ENCODE assay signal across 8 mouse cellular contexts in the genomic region with DNA sequence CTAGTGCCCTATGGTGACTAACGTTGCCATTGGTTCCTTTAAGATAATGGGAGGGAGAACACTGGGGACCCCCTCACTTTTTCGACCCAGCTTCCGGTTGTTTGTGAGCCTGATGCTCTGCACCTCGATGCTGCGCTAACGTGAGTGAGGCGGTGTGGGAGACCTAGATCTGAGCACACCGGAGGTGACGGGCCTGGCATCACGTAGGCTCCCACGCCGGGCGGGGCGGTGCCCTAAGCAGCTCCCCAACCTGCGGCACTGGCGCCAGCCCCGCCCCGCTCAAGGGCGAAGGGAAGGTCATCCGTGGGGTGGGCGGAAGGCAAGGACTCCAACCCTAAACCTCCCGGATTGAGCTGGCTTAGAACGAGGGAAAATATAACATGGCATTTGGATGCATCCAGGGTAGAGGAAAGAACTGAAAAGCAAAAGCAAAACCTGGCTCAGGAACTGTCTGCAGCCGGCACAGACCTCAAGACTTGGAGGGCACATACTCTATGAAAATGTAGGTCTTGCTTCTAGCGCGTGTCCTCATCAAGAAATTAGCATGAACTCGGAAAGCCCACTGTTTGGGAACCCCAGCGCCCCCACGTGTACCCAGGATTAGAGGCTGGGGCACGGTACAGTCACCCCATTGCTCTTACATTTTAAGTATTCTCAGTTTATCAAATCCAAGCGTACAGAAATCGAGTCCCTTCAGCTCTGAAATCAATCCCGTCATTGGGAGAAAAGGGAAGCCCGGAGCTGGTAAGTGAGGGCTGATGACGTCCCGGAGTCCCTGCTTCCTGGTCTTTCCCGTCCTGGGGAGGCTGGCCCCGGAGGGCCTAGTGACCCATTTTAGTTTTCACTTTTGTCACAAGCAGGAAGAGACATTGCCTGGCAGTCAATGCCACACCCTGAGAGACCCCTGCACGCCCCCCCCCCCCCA. TPM values are rescaled to one million over a fixed set of nuclear protein-coding genes. Genes with fewer than 3 reads are reported as not detected.
DNase-seq lines count a peak whose midpoint lies in the region; ATAC-seq and TF ChIP-seq lines count a peak whose summit lies in the region.

No protein-coding gene starts in this region.

- no peak for DNase-seq in ES-E14 (ENCODE audit: low read depth, low spot score)
- DNase-seq in adrenal gland, postnatal 4 days (ENCODE audit: low spot score in 2 of 2): peak; percentile 18 to 19
- peak; percentile 71 for DNase-seq in heart, postnatal 4 days
- DNase-seq in layer of hippocampus, adult 8-10 months (ENCODE audit: low spot score in 2 of 2): peak; percentile 35 to 42
- peak; percentile 87 for DNase-seq in thymus, postnatal 25 days

- H3K4me3 ChIP-seq in ES-E14 (ENCODE audit: insufficient read depth in 1 of 2, low read depth in 1 of 2, low read length in 2 of 2, poor library complexity in 1 of 2, severe bottlenecking in 1 of 2): peak overlapping the region; percentile 74 to 87
- H3K4me3 ChIP-seq in embryonic facial prominence, embryonic 15.5 days (replicated peaks): peak overlapping the region; percentile 53
- H3K4me3 ChIP-seq in lung, embryonic 16.5 days (ENCODE audit: low read length): peak overlapping the region; percentile 65

- no peaks in the 10 kb centered on the region for H3K9me3 ChIP-seq in ES-E14 (ENCODE audit: control insufficient read depth, insufficient read depth, low read depth, low read length)
- no peaks in the 10 kb centered on the region for H3K9me3 ChIP-seq in embryonic facial prominence, embryonic 15.5 days (replicated peaks)
- no peaks in the 10 kb centered on the region for H3K9me3 ChIP-seq in lung, embryonic 16.5 days (ENCODE audit: control insufficient read depth, low read length)

- in situ Hi-C loops in ES-E14 (cut with MboI; ENCODE audit: low sequenced_read_pairs in 2 of 2, unreplicated experiment in 2 of 2): no loop called here

- H3K36me3 ChIP-seq in ES-E14 (ENCODE audit: control insufficient read depth, insufficient read depth, low read length, poor library complexity, severe bottlenecking): peaks cover 2% of the 10 kb centered on the region; the same call in 1 of the 2 replicates
- no peaks in the 10 kb centered on the region for H3K36me3 ChIP-seq in embryonic facial prominence, embryonic 15.5 days
- no peaks in the 10 kb centered on the region for H3K36me3 ChIP-seq in lung, embryonic 16.5 days (ENCODE audit: control insufficient read depth, insufficient read depth, low read length)

- peaks cover 3% of the 10 kb centered on the region; the same call in 1 of the 2 replicates for H3K27me3 ChIP-seq in embryonic facial prominence, embryonic 15.5 days
- no peaks in the 10 kb centered on the region; the same call in 1 of the 2 replicates for H3K27me3 ChIP-seq in lung, embryonic 16.5 days (ENCODE audit: control insufficient read depth, insufficient read depth, low read depth, low read length)

- WGBS in embryonic facial prominence, embryonic 15.5 days: 1% methylated on average over 39 of the region's 39 CpGs
- under 1% methylated on average over 39 of the region's 39 CpGs for WGBS in lung, embryonic 16.5 days

- peak overlapping the region; percentile 71 for H3K9ac ChIP-seq in ES-E14 (ENCODE audit: insufficient read depth, low read depth, low read length, poor library complexity, severe bottlenecking)
- peak overlapping the region; percentile 23 for H3K9ac ChIP-seq in embryonic facial prominence, embryonic 15.5 days
- peak overlapping the region; percentile 63 for H3K9ac ChIP-seq in lung, embryonic 16.5 days (ENCODE audit: low read length)

- H3K4me1 ChIP-seq in ES-E14 (ENCODE audit: control insufficient read depth in 2 of 2, insufficient read depth in 2 of 2, low read length in 2 of 2, poor library complexity in 1 of 2): peaks cover 0 to 5% of the 10 kb centered on the region in 2 experiments; a peak in 1 of 4 replicates
- peaks cover 11% of the 10 kb centered on the region for H3K4me1 ChIP-seq in embryonic facial prominence, embryonic 15.5 days
- H3K4me1 ChIP-seq in lung, embryonic 16.5 days (replicated peaks; ENCODE audit: control insufficient read depth, insufficient read depth, low read length): peaks cover 11% of the 10 kb centered on the region

- H3K4me2 ChIP-seq in embryonic facial prominence, embryonic 15.5 days (replicated peaks): peak overlapping the region; percentile 98
- peak overlapping the region; percentile 100 for H3K4me2 ChIP-seq in lung, embryonic 16.5 days (ENCODE audit: low read depth, low read length)

- peak overlapping the region; percentile 43; the same call in 1 of the 2 replicates for H3K27ac ChIP-seq in ES-E14 (ENCODE audit: insufficient read depth, low read depth, low read length, poor library complexity, severe bottlenecking)
- peak overlapping the region; percentile 29; the same call in 1 of the 2 replicates for H3K27ac ChIP-seq in embryonic facial prominence, embryonic 15.5 days (replicated peaks)
- H3K27ac ChIP-seq in lung, embryonic 16.5 days (ENCODE audit: low read length): no peak overlapping the region

- peak; percentile 27; the same call in 1 of the 2 replicates for ATAC-seq in embryonic facial prominence, embryonic 15.5 days (ENCODE audit: insufficient number of reproducible peaks, low FRiP score, low TSS enrichment, low read depth)
- ATAC-seq in lung, embryonic 16.5 days (ENCODE audit: low read depth): peak; percentile 58
- ATAC-seq in neutrophil, adult 5-6 weeks (ENCODE audit: extremely low read depth, insufficient number of reproducible peaks, low FRiP score, poor library complexity, severe bottlenecking): peak; percentile 73

TF ChIP-seq in ES-E14, 5 proteins besides CTCF, POLR2A, EP300 and RAD21:
- TF ChIP-seq HCFC1 (IDR thresholded peaks at IDR 0.05; ENCODE audit: borderline replicate concordance, insufficient read depth, low read length) (no peak), MAFK (IDR thresholded peaks at IDR 0.05; ENCODE audit: insufficient read depth, low read depth, low read length) (no peak), CHD2 (IDR thresholded peaks at IDR 0.05; ENCODE audit: low read depth, low read length) (no peak), ZNF384 (IDR thresholded peaks at IDR 0.05; ENCODE audit: low read depth, low read length) (no peak), ZC3H11A (IDR thresholded peaks at IDR 0.05; ENCODE audit: borderline replicate concordance, low read depth, low read length) (no peak)

RNA-seq across cellular contexts. Expression of a gene that starts 1.2 kb away (rescaled TPM):
- 154 and 300 TPM in 2 replicates for total RNA-seq in ES-E14 (2012; rRNA removed)
- 10 to 100 TPM; 50.5 to 63.4 TPM for total RNA-seq in adrenal gland, postnatal 4 days (2021)
- 25.8 and 26.8 TPM in 2 replicates for polyA plus RNA-seq in embryonic facial prominence, embryonic 15.5 days (2015; fragmentation: Nextera tagmentation; extraction: Ambion mirVana)
- total RNA-seq in heart, postnatal 4 days (2021): 100 to 1,000 TPM in 1 of 2 experiments, 10 to 100 TPM in 1; 96.3 to 107 TPM
- 100 to 1,000 TPM; 222 to 241 (median 227) TPM for total RNA-seq in layer of hippocampus, adult 8-10 months (2022)
- 29.5 and 34.6 TPM in 2 replicates for polyA plus RNA-seq in lung, embryonic 16.5 days (2015; fragmentation: Nextera tagmentation; extraction: Ambion mirVana)
- 79.3 and 82.6 TPM in 2 replicates for total RNA-seq in neutrophil, adult 5-6 weeks (2017)
